Mouse (Mus musculus): ENCODE results near the gene Neu4. TPM values are rescaled to one million over a fixed set of nuclear protein-coding genes. Genes with fewer than 3 reads are reported as not detected.
"Not testable (repeated sequence)": the region's sequence is repeated elsewhere in the genome, so short reads cannot be mapped to it uniquely, and the experiment has no call there.

Gene Neu4
- total RNA-seq (2021) = not detected
- polyA plus RNA-seq (2012; rRNA removed) = not detected in 2 replicates
- long read RNA-seq = 0 reads

- no peak for DNase-seq
Observed at GRCm38 (mm10) chr1:94020151-94020550, at the start of gene Neu4. Gene Neu4 (plus strand): TSS chr1:94020451.

- not testable (repeated sequence) for DNase-seq
Observed at GRCm38 (mm10) chr1:93970797-93971196, 49.5 kb upstream of the Neu4 start.

DNA sequence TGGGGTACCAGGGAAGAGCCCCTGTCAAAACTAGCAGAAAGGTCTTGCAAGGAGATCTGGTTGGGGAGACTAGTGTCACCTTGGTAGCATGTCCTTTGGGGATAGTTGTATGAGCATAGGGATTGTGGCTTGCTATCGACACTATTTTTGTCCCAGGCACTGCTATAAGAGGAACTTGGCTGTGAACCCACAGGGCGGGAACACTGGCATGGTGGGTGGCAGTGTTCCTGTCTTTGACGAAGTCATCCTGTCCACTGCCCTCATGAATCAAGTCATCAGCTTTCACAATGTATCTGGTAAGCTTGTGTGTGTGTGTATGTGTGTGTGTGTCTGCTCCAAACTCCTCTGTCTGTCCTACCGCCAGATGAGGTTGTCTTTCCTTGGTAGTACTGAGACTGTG is 44.5 kb upstream of the Neu4 start:
- DNase-seq = not testable (repeated sequence)

- not testable (repeated sequence) for DNase-seq
Observed at GRCm38 (mm10) chr1:93978287-93978686, 42.0 kb upstream of the Neu4 start.

- not testable (repeated sequence) for DNase-seq
Observed at GRCm38 (mm10) chr1:93980932-93981331, 39.3 kb upstream of the Neu4 start.

GRCm38 (mm10) chr1:93986167-93986566 is 34.1 kb upstream of the Neu4 start:
- DNase-seq = no peak

DNA sequence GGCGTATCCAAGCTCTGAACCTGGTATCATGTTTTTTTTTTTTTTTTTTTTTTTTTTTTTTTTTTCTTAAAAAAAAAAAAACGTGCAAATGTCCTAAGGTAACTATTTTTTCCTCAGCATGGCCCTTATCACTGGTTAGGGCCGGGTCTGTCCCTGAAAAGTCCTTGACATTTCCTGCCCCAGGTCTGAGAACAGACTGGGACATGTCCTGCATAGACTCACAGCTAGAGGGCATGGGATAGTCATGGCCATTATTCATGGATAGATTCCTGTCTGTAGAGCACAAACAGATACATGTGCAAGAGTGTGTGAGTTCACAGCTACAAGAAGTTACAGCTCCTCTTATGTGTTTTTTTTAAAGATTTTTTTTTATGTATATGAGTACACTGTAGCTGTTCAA is 31.5 kb upstream of the Neu4 start:
- DNase-seq = peak; percentile 66

GRCm38 (mm10) chr1:93990209-93990608 is 30.0 kb upstream of the Neu4 start, which contains the start of gene Gal3st2c:
Gene Gal3st2c (plus strand): TSS chr1:93990509.
- DNase-seq = not testable (repeated sequence)

DNA sequence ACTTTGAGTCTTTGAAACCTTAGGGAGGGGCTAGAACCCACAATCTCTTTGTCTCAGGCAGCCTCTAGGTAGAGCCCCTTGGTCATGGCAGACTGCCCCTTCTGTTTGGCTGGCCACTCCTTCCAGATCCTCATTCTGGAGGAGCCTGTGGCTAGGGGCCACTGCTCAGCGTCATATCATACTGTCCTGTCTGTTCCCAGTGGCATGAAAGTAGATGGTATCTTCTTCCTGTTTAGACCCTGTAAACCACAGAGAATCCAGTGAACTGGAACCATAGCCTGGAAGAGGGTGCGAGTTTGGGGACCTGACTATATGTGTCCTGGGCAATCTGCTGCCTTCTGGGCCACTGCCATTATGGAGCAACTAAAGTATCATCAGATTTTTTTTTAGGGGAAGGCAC is 29.2 kb upstream of the Neu4 start:
- DNase-seq = not testable (repeated sequence)

GRCm38 (mm10) chr1:93991491-93991890 is 28.8 kb upstream of the Neu4 start:
- DNase-seq = not testable (repeated sequence)

DNA sequence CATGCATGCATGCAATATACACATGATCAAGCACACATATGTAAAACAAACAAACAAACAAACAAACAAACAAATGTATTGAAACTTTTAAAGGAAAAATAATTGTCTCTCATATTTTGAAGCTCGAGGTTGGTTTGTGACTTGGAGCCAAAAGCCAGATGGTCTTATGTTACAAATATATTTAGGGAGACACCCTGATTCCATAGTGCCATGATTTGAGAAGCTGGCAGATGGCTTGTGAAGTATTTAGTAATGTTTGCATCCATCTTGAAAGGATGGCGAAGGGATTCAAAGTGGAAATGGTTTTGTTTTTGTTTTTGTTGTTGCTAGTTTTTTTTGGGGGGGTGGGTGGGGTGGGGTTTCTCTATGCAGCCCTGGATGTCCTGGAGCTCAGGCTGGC is 19.2 kb upstream of the Neu4 start:
- no peak for DNase-seq

- DNase-seq = not testable (repeated sequence)
Observed at GRCm38 (mm10) chr1:94005954-94006506, 14.2 kb upstream of the Neu4 start.

GRCm38 (mm10) chr1:94008826-94009225 is 11.4 kb upstream of the Neu4 start:
- DNase-seq = not testable (repeated sequence)

GRCm38 (mm10) chr1:94011643-94012042 is 8.6 kb upstream of the Neu4 start:
- DNase-seq = no peak

DNA sequence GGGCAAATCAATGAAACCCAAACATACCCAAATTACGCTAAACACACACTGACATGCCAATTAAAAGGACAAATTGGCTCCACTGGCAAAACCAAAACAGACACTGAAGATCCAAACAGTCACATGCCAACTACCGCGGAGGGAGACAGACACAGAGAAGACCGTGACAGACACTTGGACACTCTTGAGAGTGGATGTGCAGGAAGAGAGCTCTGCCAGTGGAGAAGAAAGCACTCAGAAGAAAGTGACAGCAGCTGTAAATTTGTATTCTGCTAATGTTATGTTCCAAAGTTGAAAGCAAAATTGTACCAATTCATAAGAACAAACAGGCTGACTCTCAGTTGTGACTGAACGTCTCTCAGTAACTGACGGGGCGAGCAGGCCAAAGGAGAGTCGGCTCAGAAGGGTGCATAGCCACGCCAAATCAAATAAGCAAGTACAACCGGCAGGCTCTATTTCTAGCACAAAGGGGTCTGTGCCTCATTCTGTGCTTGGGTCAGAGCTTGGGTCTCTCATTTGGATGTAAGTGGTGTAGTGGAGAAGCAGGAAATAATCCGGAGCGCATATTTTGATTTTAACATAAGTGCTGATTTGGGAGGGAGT is 7.4 kb downstream of the Neu4 start:
- DNase-seq = no peak

GRCm38 (mm10) chr1:94028741-94029140 is 8.5 kb downstream of the Neu4 start:
- DNase-seq = peak; percentile 72

- peak; percentile 17 for DNase-seq
Observed at GRCm38 (mm10) chr1:94033075-94033602, 12.9 kb downstream of the Neu4 start.

DNA sequence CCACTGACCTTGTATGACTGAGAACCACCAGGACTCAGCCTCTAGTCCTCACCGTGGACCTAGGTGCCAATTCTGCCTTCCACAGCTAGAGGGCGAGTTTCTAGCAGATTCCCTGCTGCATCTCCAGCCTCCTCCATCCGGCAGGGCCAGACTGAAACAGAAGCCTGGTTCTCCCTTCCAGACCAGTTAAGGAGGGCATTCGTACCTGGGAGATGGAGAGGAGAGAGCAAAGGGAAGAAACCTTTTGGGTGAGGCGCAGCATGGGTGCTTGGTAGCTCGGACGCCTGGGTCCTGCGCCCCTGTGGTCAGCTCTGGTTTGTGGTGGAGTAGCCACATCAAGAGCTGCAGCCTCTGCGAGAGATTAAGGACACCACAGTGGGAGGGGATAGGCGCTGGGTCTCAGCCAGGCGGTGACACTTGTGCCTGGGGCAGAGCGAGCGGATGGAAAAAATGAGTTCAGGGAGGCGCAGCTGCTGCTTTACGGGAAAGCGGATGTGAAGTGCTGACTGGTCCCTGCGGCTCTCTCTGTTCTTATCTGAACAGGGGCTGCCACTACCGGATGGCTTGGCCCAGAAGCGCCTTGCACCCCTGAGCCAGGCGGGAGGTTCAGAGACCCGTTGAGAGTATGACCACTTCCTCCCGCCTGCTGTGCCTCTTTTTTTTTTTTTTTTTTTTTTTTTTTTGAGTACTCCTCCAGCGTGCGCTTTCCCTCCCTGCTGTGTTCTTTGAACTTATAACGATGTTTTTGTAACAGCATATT is 14.9 kb downstream of the Neu4 start:
- DNase-seq = peak; percentile 95

GRCm38 (mm10) chr1:94040391-94040790 is 20.1 kb downstream of the Neu4 start:
- DNase-seq = no peak

- DNase-seq = no peak
Observed at GRCm38 (mm10) chr1:94045559-94045958, 25.3 kb downstream of the Neu4 start.

DNA sequence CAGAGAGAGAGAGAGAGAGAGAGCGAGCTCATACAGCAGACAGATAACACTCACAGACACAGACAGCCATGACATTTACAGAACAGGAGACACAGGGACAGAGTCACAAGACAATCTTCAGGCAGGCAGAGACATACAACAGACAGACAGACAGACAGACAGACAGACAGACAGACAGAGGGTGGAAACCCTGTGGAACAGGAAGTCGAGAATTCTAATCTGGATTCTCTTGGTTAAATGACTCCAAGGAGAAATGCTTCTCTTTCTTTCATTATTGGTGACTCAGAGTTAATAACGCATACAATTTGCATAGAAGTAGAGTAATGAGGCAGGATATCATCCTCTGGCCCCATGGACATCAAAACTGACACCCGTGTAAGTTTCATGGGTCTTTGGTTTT is 26.3 kb downstream of the Neu4 start:
- DNase-seq = no peak

- no peak for DNase-seq
Observed at GRCm38 (mm10) chr1:94051104-94051503, 30.9 kb downstream of the Neu4 start.

- DNase-seq = no peak
Observed at GRCm38 (mm10) chr1:94052373-94052772, 32.1 kb downstream of the Neu4 start, which contains the start of gene Pdcd1. Gene Pdcd1 (minus strand): TSS chr1:94052553.

Measured in adrenal gland, adult 2 months (tissue).